25 mouse cellular contexts compared by ENCODE assay signal in the genomic region with DNA sequence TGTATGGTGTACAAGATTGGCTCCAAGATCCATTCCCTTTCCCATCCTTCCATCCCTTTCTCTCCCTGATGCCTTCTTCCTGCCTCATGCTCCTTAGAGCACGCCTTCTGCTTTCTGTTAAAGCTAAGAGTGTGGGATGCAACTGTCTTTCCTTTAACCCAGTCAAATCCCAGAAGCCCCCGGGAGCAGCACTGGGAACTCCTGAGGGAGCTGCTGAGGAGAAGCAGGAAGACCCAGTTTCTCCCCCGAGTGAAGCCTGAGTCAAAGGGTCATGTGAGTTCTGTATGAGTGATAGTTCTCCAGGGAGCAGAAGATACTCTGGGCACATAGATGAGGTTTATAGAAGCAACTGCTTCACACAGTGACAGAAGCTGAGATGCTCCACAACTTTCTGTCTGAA.
"Had no signal": no experiment of that assay in that cellular context is flagged by ENCODE, and none has a peak within 500 bp of the region (broad histone marks: within the 10 kb centered on the region; RNA-seq: fewer than 3 reads in every experiment).

No protein-coding gene starts in this region.

- DNase-seq: forebrain, postnatal 0 days; gastrocnemius, postnatal 14 days; gastrocnemius, postnatal 36 days; kidney, adult 11 months; kidney, adult 2 months; kidney, adult 9 months; kidney, postnatal 14 days; kidney, postnatal 36 days; layer of hippocampus, adult 9-11 months; layer of hippocampus, postnatal 36 days; left cerebral cortex, postnatal 4 days had no signal

- H3K27me3 ChIP-seq: forebrain, embryonic 15.5 days; heart, embryonic 13.5 days; heart, embryonic 15.5 days; hindbrain, embryonic 12.5 days; kidney, embryonic 15.5 days; limb, embryonic 13.5 days; limb, embryonic 15.5 days; liver, embryonic 12.5 days had no signal

- H3K27ac ChIP-seq: forebrain, embryonic 15.5 days; heart, embryonic 13.5 days; heart, embryonic 15.5 days; hindbrain, embryonic 10.5 days; hindbrain, embryonic 12.5 days; hindbrain, embryonic 14.5 days; hindbrain, postnatal 0 days; kidney, embryonic 15.5 days; kidney, postnatal 0 days; limb, embryonic 13.5 days; limb, embryonic 15.5 days; liver, embryonic 12.5 days; liver, embryonic 14.5 days had no signal

- H3K36me3 ChIP-seq: forebrain, embryonic 15.5 days; heart, embryonic 13.5 days; heart, embryonic 15.5 days; hindbrain, embryonic 10.5 days; hindbrain, embryonic 12.5 days; kidney, embryonic 15.5 days; limb, embryonic 13.5 days; limb, embryonic 15.5 days; liver, embryonic 12.5 days had no signal

- H3K9me3 ChIP-seq: forebrain, embryonic 15.5 days; heart, embryonic 15.5 days; hindbrain, embryonic 10.5 days; hindbrain, embryonic 12.5 days; kidney, embryonic 15.5 days; limb, embryonic 13.5 days; limb, embryonic 15.5 days; liver, embryonic 12.5 days had no signal

- H3K4me2 ChIP-seq: forebrain, embryonic 15.5 days; heart, embryonic 13.5 days; heart, embryonic 15.5 days; hindbrain, embryonic 12.5 days; hindbrain, embryonic 14.5 days; kidney, embryonic 15.5 days; limb, embryonic 13.5 days; limb, embryonic 15.5 days; liver, embryonic 12.5 days had no signal

- H3K4me3 ChIP-seq: forebrain, embryonic 15.5 days; heart, embryonic 13.5 days; heart, embryonic 15.5 days; hindbrain, embryonic 10.5 days; hindbrain, embryonic 12.5 days; kidney, embryonic 15.5 days; limb, embryonic 13.5 days; limb, embryonic 15.5 days; liver, embryonic 12.5 days had no signal

- ATAC-seq: forebrain, embryonic 15.5 days; forebrain, postnatal 0 days; hindbrain, postnatal 0 days; intestine, embryonic 16.5 days; liver, embryonic 12.5 days had no signal

- H3K4me1 ChIP-seq: forebrain, embryonic 15.5 days; heart, embryonic 13.5 days; heart, embryonic 15.5 days; hindbrain, embryonic 10.5 days; hindbrain, embryonic 12.5 days; kidney, embryonic 15.5 days; limb, embryonic 13.5 days; limb, embryonic 15.5 days; liver, embryonic 12.5 days had no signal

- H3K9ac ChIP-seq: forebrain, embryonic 15.5 days; forebrain, postnatal 0 days; heart, embryonic 13.5 days; heart, embryonic 15.5 days; hindbrain, embryonic 12.5 days; hindbrain, embryonic 14.5 days; kidney, embryonic 15.5 days; limb, embryonic 13.5 days; limb, embryonic 15.5 days; liver, embryonic 12.5 days; liver, embryonic 14.5 days had no signal
